Mouse (Mus musculus) embryonic facial prominence, embryonic 15.5 days (tissue): ENCODE measurements around the gene Tyms. TPM values are rescaled to one million over a fixed set of nuclear protein-coding genes. Genes with fewer than 3 reads are reported as not detected.

ENCODE experiments used
- ATAC-seq: fragments of 200-750 bp; cut with Nextera tagmentation; 2 replicates; pipeline ENCODE4 v1.8.0; 2017; ENCODE audit warnings: low read depth, moderate TSS enrichment; ENCODE audit not compliant: insufficient number of reproducible peaks, low FRiP score, low TSS enrichment
- H3K27ac ChIP-seq: fragments of 300-500 bp; sonication (generic); replicated peaks from 2 replicates; pipeline ENCODE4 v1.5.1; 2015; ENCODE audit warnings: mild to moderate bottlenecking, inconsistent platforms
- H3K27me3 ChIP-seq: fragments of 300-500 bp; sonication (generic); 2 replicates; pipeline ENCODE4 v1.6.1; 2015; ENCODE audit warnings: inconsistent platforms
- H3K36me3 ChIP-seq: fragments of 300-500 bp; sonication (generic); 2 replicates; pipeline ENCODE4 v1.6.1; 2015; ENCODE audit warnings: mild to moderate bottlenecking, inconsistent platforms
- H3K4me1 ChIP-seq: fragments of 300-500 bp; sonication (generic); 2 replicates; pipeline ENCODE4 v1.6.1; 2015; ENCODE audit warnings: inconsistent platforms
- H3K4me2 ChIP-seq: fragments of 300-500 bp; sonication (generic); replicated peaks from 2 replicates; pipeline ENCODE4 v1.6.1; 2015; ENCODE audit warnings: mild to moderate bottlenecking, inconsistent platforms
- H3K4me3 ChIP-seq: fragments of 300-500 bp; sonication (generic); replicated peaks from 2 replicates; pipeline ENCODE4 v1.5.1; 2015; ENCODE audit warnings: mild to moderate bottlenecking, inconsistent platforms
- H3K9ac ChIP-seq: fragments of 300-500 bp; sonication (generic); 2 replicates; pipeline ENCODE4 v1.6.1; 2015; ENCODE audit warnings: inconsistent platforms
- H3K9me3 ChIP-seq: fragments of 300-500 bp; sonication (generic); replicated peaks from 2 replicates; pipeline ENCODE4 v1.6.1; 2016; ENCODE audit warnings: inconsistent platforms
- WGBS: fragments of 180-500 bp; shearing (Covaris S2); methylation state at CpG from one replicate; pipeline ENCODE4 v1.1.7; 2015; 5-methylcytosine and 5-hydroxymethylcytosine counted together
- polyA plus RNA-seq: library from polyadenylated mRNA; unstranded; fragments of >200 nt; fragmentation: Nextera tagmentation; extraction: Ambion mirVana; gene quantifications from 2 replicates; pipeline ENCODE4 v1.2.1, GENCODE M21; 2015

Tyms gene
- polyA plus RNA-seq, 1 experiment from 2014 or later: 200 TPM

- H3K9ac ChIP-seq: no peak overlapping the region
- H3K9me3 ChIP-seq: no peaks in the 10 kb centered on the region
- ATAC-seq: no peak
- H3K27me3 ChIP-seq: no peaks in the 10 kb centered on the region
- 47% methylated on average over 2 of the region's 2 CpGs for WGBS
- no peaks in the 10 kb centered on the region for H3K36me3 ChIP-seq
- peaks cover 10% of the 10 kb centered on the region; the same call in 1 of the 2 replicates for H3K4me1 ChIP-seq
- H3K4me2 ChIP-seq: no peak overlapping the region
- no peak overlapping the region for H3K4me3 ChIP-seq
- H3K27ac ChIP-seq: no peak overlapping the region
Observed at GRCm38 (mm10) chr5:30014580-30014979, 58.8 kb downstream of the Tyms start.

GRCm38 (mm10) chr5:30012726-30013503 lies 60.5 kb downstream of the Tyms start, which contains the start of gene Il6:
Gene Il6 (plus strand): TSS chr5:30013114.
- no peak within 1 kb of the TSS for H3K4me3 ChIP-seq
- no peak within 1 kb of the TSS for H3K9ac ChIP-seq
- H3K27me3 ChIP-seq: no peaks in the 10 kb centered on the region
- H3K4me2 ChIP-seq: 0 out of 2 replicates have a peak within 1 kb of the TSS, but pooled peaks have one; percentile 8
- WGBS: 35% methylated on average over 16 of the region's 16 CpGs
- peaks cover 10% of the 10 kb centered on the region; the same call in 1 of the 2 replicates for H3K4me1 ChIP-seq
- no peak within 1 kb of the TSS for H3K27ac ChIP-seq
- no peaks in the 10 kb centered on the region for H3K36me3 ChIP-seq
- H3K9me3 ChIP-seq: no peaks in the 10 kb centered on the region
- ATAC-seq: 0 out of 2 replicates have a peak, but pooled peaks have one; percentile 34

Other genes starting within 250 kb of the Tyms start
- 0.25 and 0.29 TPM in 2 replicates for gene Il6, start 60.5 kb downstream of the Tyms start, polyA plus RNA-seq
- gene Garem2, start 31.5 kb upstream of the Tyms start, polyA plus RNA-seq: 0.87 and 1.00 TPM in 2 replicates
- not detected in 2 replicates for gene 3110082J24Rik, start 32.5 kb upstream of the Tyms start, polyA plus RNA-seq
- gene Hadha, start 81.5 kb upstream of the Tyms start, polyA plus RNA-seq: 123 TPM in 2 replicates
- gene Hadhb, start 81.6 kb upstream of the Tyms start, polyA plus RNA-seq: 128 and 140 TPM in 2 replicates
- 0.16 TPM in 1 of 2 replicates, not detected in the other for gene Adgrf3, start 132.1 kb upstream of the Tyms start, polyA plus RNA-seq
- 16.0 and 17.5 TPM in 2 replicates for gene Selenoi, start 159.0 kb upstream of the Tyms start, polyA plus RNA-seq
- 4.4 and 8.5 TPM in 2 replicates for gene Drc1, start 207.8 kb upstream of the Tyms start, polyA plus RNA-seq